Mouse (Mus musculus) frontal cortex, postnatal 25 days (tissue): ENCODE data around the gene Gas2.

Source experiments
- DNase-seq, 2 experiments: peaks; one replicate each; pipeline ENCODE4 v3.0.0; 2022; ENCODE audit warnings: low spot score in 2 of 2

Gas2 gene

GRCm38 (mm10) chr7:51880121-51880520 is 18.3 kb downstream of the Gas2 start:
- DNase-seq = no peak

DNA sequence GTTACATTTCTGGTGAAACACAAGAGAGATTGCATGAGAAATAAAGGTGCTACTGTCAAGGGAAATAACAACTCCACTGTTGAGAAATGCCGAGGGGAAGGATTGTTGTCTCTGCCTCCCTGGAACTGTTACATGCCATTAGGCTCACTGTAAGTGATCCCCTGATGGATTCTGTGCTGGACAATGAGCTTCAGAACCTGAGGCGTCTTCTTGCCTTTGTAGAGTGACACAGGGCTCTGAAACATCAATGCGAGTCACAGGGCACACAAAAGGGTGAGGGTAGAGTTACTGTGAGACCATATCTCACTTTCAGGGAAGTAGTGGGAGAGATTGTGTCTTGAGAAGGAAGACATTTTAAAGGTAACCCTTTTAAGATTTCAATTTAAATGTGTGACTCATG is 23.5 kb downstream of the Gas2 start:
- no peak for DNase-seq

GRCm38 (mm10) chr7:51887678-51888567 is 26.1 kb downstream of the Gas2 start:
- no peak for DNase-seq

GRCm38 (mm10) chr7:51889601-51890000 is 27.8 kb downstream of the Gas2 start:
- no peak for DNase-seq

- no peak for DNase-seq
Observed at GRCm38 (mm10) chr7:51892224-51892965, 30.6 kb downstream of the Gas2 start.

DNA sequence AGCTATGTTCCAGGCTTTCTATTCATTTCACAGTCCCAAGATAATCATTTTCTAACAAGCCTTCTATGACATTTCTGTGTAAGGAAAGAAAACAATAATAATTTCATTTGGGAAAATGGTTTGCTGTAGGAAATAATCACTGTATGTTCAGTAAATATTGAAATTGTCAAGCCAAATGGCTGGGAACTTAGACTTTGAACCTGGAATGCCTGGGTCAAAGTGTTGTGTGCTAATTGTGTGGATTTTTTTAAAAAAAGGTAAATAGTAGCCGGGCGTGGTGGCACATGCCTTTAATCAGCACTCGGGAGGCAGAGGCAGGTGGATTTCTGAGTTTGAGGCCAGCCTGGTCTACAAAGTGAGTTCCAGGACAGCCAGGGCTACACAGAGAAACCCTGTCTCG is 31.2 kb downstream of the Gas2 start:
- no peak for DNase-seq

- no peak for DNase-seq
Observed at GRCm38 (mm10) chr7:51894133-51894801, 32.5 kb downstream of the Gas2 start.

- no peak for DNase-seq
Observed at GRCm38 (mm10) chr7:51894939-51895338, 33.1 kb downstream of the Gas2 start.

- no peak for DNase-seq
Observed at GRCm38 (mm10) chr7:51899066-51899465, 37.3 kb downstream of the Gas2 start.

GRCm38 (mm10) chr7:51913292-51914050 is 51.7 kb downstream of the Gas2 start:
- no peak for DNase-seq

- no peak for DNase-seq
Observed at GRCm38 (mm10) chr7:51914132-51914531, 52.3 kb downstream of the Gas2 start.

- no peak for DNase-seq
Observed at GRCm38 (mm10) chr7:51928761-51929519, 67.1 kb downstream of the Gas2 start.

GRCm38 (mm10) chr7:51931217-51931616 is 69.4 kb downstream of the Gas2 start:
- DNase-seq = no peak

GRCm38 (mm10) chr7:51937337-51937736 is 75.5 kb downstream of the Gas2 start:
- no peak for DNase-seq

GRCm38 (mm10) chr7:51940461-51940860 is 78.6 kb downstream of the Gas2 start:
- DNase-seq = no peak

DNA sequence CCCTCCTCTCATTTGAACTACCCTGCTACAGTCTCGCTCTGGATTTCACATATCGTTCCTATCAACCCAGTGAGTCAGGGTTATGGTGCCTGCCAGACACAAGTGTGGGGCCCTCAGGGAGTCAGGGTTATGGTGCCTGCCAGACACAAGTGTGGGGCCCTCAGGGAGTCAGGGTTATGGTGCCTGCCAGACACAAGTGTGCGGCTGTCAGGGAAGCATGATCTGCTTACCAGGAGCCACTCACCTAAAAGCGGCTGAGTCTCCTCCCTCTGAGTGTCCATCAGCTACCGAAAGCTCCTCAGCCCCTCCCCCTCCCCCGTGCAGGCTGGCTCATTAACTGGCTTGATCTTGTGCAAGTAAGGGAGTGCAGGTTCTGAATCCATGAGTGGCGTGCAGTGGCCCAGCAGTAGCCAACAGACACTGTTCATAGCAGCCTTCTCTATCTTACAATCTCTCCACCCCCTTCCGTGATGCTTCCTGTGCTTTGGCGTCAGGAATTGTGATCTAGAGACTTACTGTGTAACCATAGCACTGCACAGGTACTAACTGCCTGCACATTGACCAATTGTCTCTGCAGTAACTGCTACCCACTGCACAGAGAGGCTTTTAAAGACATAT is 93.7 kb downstream of the Gas2 start:
- DNase-seq = no peak

GRCm38 (mm10) chr7:51957766-51958165 is 96.0 kb downstream of the Gas2 start:
- no peak for DNase-seq

GRCm38 (mm10) chr7:51960698-51961374 is 99.0 kb downstream of the Gas2 start:
- DNase-seq = no peak

- no peak for DNase-seq
Observed at GRCm38 (mm10) chr7:51962219-51962952, 100.6 kb downstream of the Gas2 start.
